Comparison of ENCODE assay signal across 24 mouse cellular contexts in genomic region chr4:72800816-72801215, GRCm38 (mm10). TPM values are rescaled to one million over a fixed set of nuclear protein-coding genes. Genes with fewer than 3 reads are reported as not detected.
"Had no signal": no experiment of that assay in that cellular context is flagged by ENCODE, and none has a peak within 500 bp of the region (broad histone marks: within the 10 kb centered on the region; RNA-seq: fewer than 3 reads in every experiment).

No protein-coding gene starts in this region.

- H3K27me3 ChIP-seq: liver, embryonic 12.5 days had no signal

- H3K27ac ChIP-seq: liver, embryonic 12.5 days; liver, embryonic 14.5 days had no signal

- DNase-seq: lung, adult 18-20 months; lung, embryonic 14.5 days; lung, postnatal 10 days; lung, postnatal 4 days; right cerebral cortex, adult 18-20 months; right cerebral cortex, postnatal 25 days; right cerebral cortex, postnatal 4 days; spleen, adult 18-20 months; thymus, adult 18-20 months; thymus, postnatal 14 days; thymus, postnatal 36 days had no signal

- H3K4me1 ChIP-seq: liver, embryonic 12.5 days had no signal

- H3K9me3 ChIP-seq: liver, embryonic 12.5 days had no signal

- H3K4me2 ChIP-seq: liver, embryonic 12.5 days; lung, embryonic 14.5 days; midbrain, embryonic 11.5 days had no signal

- H3K9ac ChIP-seq: liver, embryonic 12.5 days; liver, embryonic 14.5 days; lung, embryonic 14.5 days had no signal

- ATAC-seq: liver, embryonic 12.5 days had no signal

- H3K36me3 ChIP-seq: liver, embryonic 12.5 days had no signal

- H3K4me3 ChIP-seq: liver, embryonic 12.5 days; myocyte had no signal

RNA-seq across cellular contexts. Expression of gene Aldoart1, which starts 51.6 kb away (rescaled TPM):
- total RNA-seq: liver, adult 2 months; megakaryocyte-erythroid progenitor cell, adult 5-6 weeks had no signal
- polyA plus RNA-seq: liver, adult 2 months; liver, embryonic 12.5 days; liver, embryonic 14.5 days; liver, embryonic 16.5 days; lung, embryonic 14.5 days; lung, embryonic 16.5 days; midbrain, embryonic 11.5 days; neural tube, embryonic 11.5 days; neural tube, embryonic 14.5 days; small intestine, adult 2 months; stomach, embryonic 14.5 days; thymus, postnatal 0 days had no signal
